Mouse (Mus musculus): ENCODE results near the gene Ndufa9. TPM values are rescaled to one million over a fixed set of nuclear protein-coding genes. Genes with fewer than 3 reads are reported as not detected.

The Ndufa9 gene
- total RNA-seq (2021), result 100 to 1,000 TPM; 141 to 150 TPM
- long read RNA-seq, transcript Ndufa9-203 (11 exons, 1,445 nt), result major isoform, 173 of 192 reads
- long read RNA-seq, partial matches to known transcripts, result 13 of 192 reads
- long read RNA-seq, other reads (novel, unspliced or antisense), result 6 of 192 reads

GRCm38 (mm10) chr6:126848712-126849704 is at the start of gene Ndufa9:
Ndufa9 (minus strand) TSS chr6:126849136.
- DNase-seq (ENCODE audit: low spot score in 2 of 2), result peak; percentile 96 to 98

- no peak for DNase-seq (ENCODE audit: low spot score in 2 of 2)
Observed at GRCm38 (mm10) chr6:126877118-126877517, 28.2 kb upstream of the Ndufa9 start.

- DNase-seq (ENCODE audit: low spot score in 2 of 2), result no peak
Observed at GRCm38 (mm10) chr6:126852881-126853280, 3.9 kb upstream of the Ndufa9 start, which contains the start of gene Akap3. Akap3 (plus strand) TSS chr6:126853098.

GRCm38 (mm10) chr6:126836628-126837027 is 12.3 kb downstream of the Ndufa9 start:
- DNase-seq (ENCODE audit: low spot score in 2 of 2), result no peak

GRCm38 (mm10) chr6:126823087-126823486 is 25.8 kb downstream of the Ndufa9 start:
- DNase-seq (ENCODE audit: low spot score in 2 of 2), result no peak

GRCm38 (mm10) chr6:126816338-126816737 is 32.6 kb downstream of the Ndufa9 start:
- no peak for DNase-seq (ENCODE audit: low spot score in 2 of 2)

- no peak for DNase-seq (ENCODE audit: low spot score in 2 of 2)
Observed at GRCm38 (mm10) chr6:126815206-126815750, 33.7 kb downstream of the Ndufa9 start.

- DNase-seq (ENCODE audit: low spot score in 2 of 2), result no peak
Observed at GRCm38 (mm10) chr6:126811481-126811880, 37.5 kb downstream of the Ndufa9 start.

- DNase-seq (ENCODE audit: low spot score in 2 of 2), result no peak
Observed at GRCm38 (mm10) chr6:126808561-126808960, 40.4 kb downstream of the Ndufa9 start.

- DNase-seq (ENCODE audit: low spot score in 2 of 2), result peak in 1 of 2 experiments; percentile 21
Observed at GRCm38 (mm10) chr6:126808134-126808533, 40.8 kb downstream of the Ndufa9 start.

- no peak for DNase-seq (ENCODE audit: low spot score in 2 of 2)
Observed at GRCm38 (mm10) chr6:126806783-126807182, 42.2 kb downstream of the Ndufa9 start.

GRCm38 (mm10) chr6:126802946-126803345 is 46.0 kb downstream of the Ndufa9 start:
- peak in 1 of 2 experiments; percentile 29 for DNase-seq (ENCODE audit: low spot score in 2 of 2)

- no peak for DNase-seq (ENCODE audit: low spot score in 2 of 2)
Observed at GRCm38 (mm10) chr6:126794751-126795150, 54.2 kb downstream of the Ndufa9 start.

- no peak for DNase-seq (ENCODE audit: low spot score in 2 of 2)
Observed at GRCm38 (mm10) chr6:126793689-126794088, 55.2 kb downstream of the Ndufa9 start.

GRCm38 (mm10) chr6:126791964-126792363 is 57.0 kb downstream of the Ndufa9 start:
- DNase-seq (ENCODE audit: low spot score in 2 of 2), result peak in 1 of 2 experiments; percentile 60

- DNase-seq (ENCODE audit: low spot score in 2 of 2), result no peak
Observed at GRCm38 (mm10) chr6:126791488-126791887, 57.4 kb downstream of the Ndufa9 start.

GRCm38 (mm10) chr6:126788863-126789262 is 60.1 kb downstream of the Ndufa9 start:
- no peak for DNase-seq (ENCODE audit: low spot score in 2 of 2)

- DNase-seq (ENCODE audit: low spot score in 2 of 2), result no peak
Observed at GRCm38 (mm10) chr6:126784206-126784605, 64.7 kb downstream of the Ndufa9 start.

GRCm38 (mm10) chr6:126783651-126784066 is 65.3 kb downstream of the Ndufa9 start:
- no peak for DNase-seq (ENCODE audit: low spot score in 2 of 2)

GRCm38 (mm10) chr6:126783056-126783455 is 65.9 kb downstream of the Ndufa9 start:
- DNase-seq (ENCODE audit: low spot score in 2 of 2), result no peak

GRCm38 (mm10) chr6:126777889-126778288 is 71.0 kb downstream of the Ndufa9 start:
- DNase-seq (ENCODE audit: low spot score in 2 of 2), result no peak

- DNase-seq (ENCODE audit: low spot score in 2 of 2), result no peak
Observed at GRCm38 (mm10) chr6:126773873-126774272, 75.1 kb downstream of the Ndufa9 start.
